Mouse (Mus musculus): ENCODE results near the gene Tmed1.
"Not testable (repeated sequence)": the region's sequence is repeated elsewhere in the genome, so short reads cannot be mapped to it uniquely, and the experiment has no call there.

The Tmed1 gene

DNA sequence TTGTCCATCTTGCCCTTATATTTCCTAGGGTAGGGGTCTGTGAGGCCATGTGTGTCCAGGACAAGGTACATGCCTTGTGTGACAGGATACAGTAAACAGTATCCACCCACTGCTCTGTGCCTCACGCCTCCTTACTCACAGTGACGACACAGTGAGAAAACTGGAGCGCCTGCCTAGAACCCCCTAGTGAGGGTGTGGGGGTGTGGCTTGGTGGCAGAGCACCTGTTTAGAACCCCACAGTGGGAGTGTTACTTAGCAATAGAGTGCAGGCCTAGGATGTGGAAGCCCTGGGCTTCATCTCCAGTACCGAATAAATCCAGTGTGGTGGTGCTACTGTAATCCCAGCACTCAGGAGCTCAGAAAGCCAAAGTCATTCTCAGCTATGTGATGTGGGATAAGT, 37.1 kb downstream of the Tmed1 start:
- in situ Hi-C loops (cut with MboI, MseI): no loop called here

- in situ Hi-C loops (cut with MboI, MseI): no loop called here
Measured at GRCm38 (mm10) chr9:21469032-21470024, 40.7 kb downstream of the Tmed1 start.

DNA sequence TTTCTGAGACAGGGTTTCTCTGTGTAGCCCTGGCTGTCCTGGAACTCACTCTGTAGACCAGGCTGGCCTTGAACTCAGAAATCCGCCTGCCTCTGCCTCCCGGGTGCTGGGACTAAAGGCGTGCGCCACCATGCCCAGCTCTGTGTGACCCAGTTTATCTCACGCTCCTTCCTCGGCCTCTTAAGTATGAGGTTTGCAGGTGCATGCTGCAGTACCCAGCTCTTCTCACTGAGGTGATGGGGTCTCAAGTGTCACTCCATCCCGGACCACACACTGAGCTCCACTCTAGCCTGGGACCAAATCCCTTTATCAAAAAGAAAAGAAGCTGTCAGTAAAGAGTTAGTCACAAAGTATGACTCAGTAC, 45.5 kb downstream of the Tmed1 start:
- in situ Hi-C loops (cut with MboI, MseI): not testable (repeated sequence)

- in situ Hi-C loops (cut with MboI, MseI): no loop called here
Measured at GRCm38 (mm10) chr9:21463766-21464564, 46.1 kb downstream of the Tmed1 start.

DNA sequence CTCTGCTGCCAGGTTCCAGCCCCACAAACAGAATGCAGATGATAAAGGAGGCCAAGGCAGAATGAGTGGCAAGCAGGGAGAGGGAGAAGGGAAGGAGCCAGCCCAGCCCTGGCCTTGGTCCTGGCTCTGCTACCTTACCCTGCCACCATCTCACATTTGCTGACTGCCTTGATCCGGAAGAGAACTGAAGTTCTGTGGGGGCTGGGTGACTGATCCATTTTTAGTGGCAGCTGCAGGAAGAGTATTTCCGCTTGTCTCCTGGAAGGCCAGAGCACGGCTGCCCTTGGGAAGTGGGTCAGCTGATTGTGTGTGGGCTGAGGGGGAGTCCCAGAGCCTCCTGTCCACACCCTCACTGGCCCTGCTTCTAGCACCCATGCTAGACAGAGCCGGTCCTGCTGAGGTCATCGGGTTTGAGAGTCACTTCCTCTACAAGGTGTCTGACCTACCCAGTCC, 46.9 kb downstream of the Tmed1 start:
- in situ Hi-C loops (cut with MboI, MseI): no loop called here

DNA sequence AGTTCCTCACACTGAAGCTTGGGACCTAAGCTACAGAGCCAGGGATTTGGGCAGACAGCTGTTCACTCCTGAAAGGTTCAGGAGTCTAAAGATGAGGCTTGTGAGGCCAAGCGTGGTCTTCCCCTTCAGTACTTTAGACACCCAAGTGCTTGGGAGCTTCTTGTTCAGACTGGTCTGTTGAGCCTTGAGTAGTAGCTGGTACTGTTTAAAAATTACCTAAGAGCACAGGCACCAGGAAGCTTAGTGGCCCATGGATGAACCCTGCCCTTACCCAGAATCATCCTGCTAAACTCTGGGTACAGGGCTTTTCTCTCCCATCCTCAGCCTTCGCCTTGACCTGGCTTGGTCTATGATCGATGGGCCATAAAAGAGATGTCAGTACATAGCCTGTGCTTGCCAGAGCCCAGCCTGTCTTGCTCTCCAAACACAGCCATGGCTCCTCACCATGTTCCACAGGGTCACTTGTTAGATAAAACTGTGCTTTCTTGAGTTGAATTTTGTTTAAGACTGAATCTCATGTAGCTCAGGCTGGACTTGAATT, 49.6 kb downstream of the Tmed1 start:
- in situ Hi-C loops (cut with MboI, MseI): no loop called here

DNA sequence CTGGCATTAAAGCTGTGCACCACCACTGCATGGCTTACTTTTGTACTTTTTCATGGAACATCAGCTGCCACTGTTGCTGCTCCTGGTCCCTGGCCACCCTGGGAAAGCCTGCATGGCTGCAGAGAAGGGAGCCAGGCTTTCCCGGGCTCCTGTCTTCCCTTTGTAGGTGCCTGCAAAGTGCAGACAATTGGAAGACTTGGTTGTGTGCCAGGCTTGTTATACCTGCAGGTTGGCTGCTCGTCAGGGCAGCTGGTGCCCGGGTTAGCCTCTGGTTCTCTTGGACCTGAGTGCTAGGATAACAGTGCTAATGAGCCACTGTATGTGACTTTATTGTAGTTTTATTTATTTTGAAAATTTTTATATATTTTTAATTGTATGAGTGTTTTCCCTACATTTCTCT, 51.2 kb downstream of the Tmed1 start:
- in situ Hi-C loops (cut with MboI, MseI): loop anchor here (5.0 kb wide), 1 partner anchor 78 kb away; no protein-coding TSS in a partner anchor
